Comparison of ENCODE assay signal across 30 mouse cellular contexts in genomic region chr2:11693352-11693751, GRCm38 (mm10). TPM values are rescaled to one million over a fixed set of nuclear protein-coding genes. Genes with fewer than 3 reads are reported as not detected.
DNase-seq lines count a peak whose midpoint lies in the region; ATAC-seq and TF ChIP-seq lines count a peak whose summit lies in the region.
"Had no signal": no experiment of that assay in that cellular context is flagged by ENCODE, and none has a peak within 500 bp of the region (broad histone marks: within the 10 kb centered on the region; RNA-seq: fewer than 3 reads in every experiment).

No protein-coding gene starts in this region.

- ATAC-seq in kidney, embryonic 15.5 days (replicated peaks; ENCODE audit: low FRiP score) = no peak
- ATAC-seq: forebrain, embryonic 15.5 days; hindbrain, postnatal 0 days; inflammation-experienced regulatory T-cells, adult 6 months; intestine, embryonic 16.5 days had no signal

- H3K4me3 ChIP-seq in kidney, adult 2 months (ENCODE audit: insufficient read depth, low read depth, low read length) = no peak overlapping the region
- H3K4me3 ChIP-seq in kidney, embryonic 15.5 days (replicated peaks) = no peak overlapping the region
- H3K4me3 ChIP-seq in brown adipose tissue, adult 24 weeks (ENCODE audit: insufficient read depth, low read depth, low read length) = no peak overlapping the region
- H3K4me3 ChIP-seq: embryonic facial prominence, embryonic 10.5 days; embryonic facial prominence, embryonic 13.5 days; erythroblast, embryonic 14.5 days; forebrain, embryonic 12.5 days; forebrain, embryonic 15.5 days; heart, adult 2 months; heart, embryonic 12.5 days; heart, embryonic 15.5 days had no signal

- TF ChIP-seq POLR2A in kidney, adult 2 months (IDR thresholded peaks at IDR 0.05; ENCODE audit: low read depth, low read length) = no peak

- H3K36me3 ChIP-seq in kidney, adult 2 months (ENCODE audit: control insufficient read depth, insufficient read depth, low read length) = no peaks in the 10 kb centered on the region
- no peaks in the 10 kb centered on the region for H3K36me3 ChIP-seq in kidney, embryonic 15.5 days
- H3K36me3 ChIP-seq: embryonic facial prominence, embryonic 10.5 days; embryonic facial prominence, embryonic 13.5 days; forebrain, embryonic 12.5 days; forebrain, embryonic 15.5 days; heart, embryonic 12.5 days; heart, embryonic 15.5 days had no signal

- no peak overlapping the region for H3K4me2 ChIP-seq in kidney, embryonic 15.5 days
- H3K4me2 ChIP-seq: embryonic facial prominence, embryonic 13.5 days; forebrain, embryonic 12.5 days; forebrain, embryonic 15.5 days; heart, embryonic 12.5 days; heart, embryonic 15.5 days; hindbrain, embryonic 14.5 days had no signal

- WGBS in kidney, adult 2 months = 81% methylated on average over 4 of the region's 4 CpGs
- WGBS in kidney, embryonic 15.5 days = 91% methylated on average over 4 of the region's 4 CpGs

- no peak for TF ChIP-seq CTCF in kidney, adult 2 months (conservative IDR thresholded peaks at IDR 0.05; ENCODE audit: insufficient read depth, insufficient read length, low read depth, low read length)

- H3K9me3 ChIP-seq in kidney, embryonic 15.5 days (replicated peaks) = no peaks in the 10 kb centered on the region
- H3K9me3 ChIP-seq: embryonic facial prominence, embryonic 10.5 days; embryonic facial prominence, embryonic 13.5 days; forebrain, embryonic 12.5 days; forebrain, embryonic 15.5 days; heart, embryonic 12.5 days; heart, embryonic 15.5 days had no signal

- H3K27ac ChIP-seq in kidney, adult 2 months (ENCODE audit: insufficient read depth, low read depth, low read length) = no peak overlapping the region
- H3K27ac ChIP-seq in kidney, embryonic 15.5 days = no peak overlapping the region
- peak overlapping the region; percentile 99 for H3K27ac ChIP-seq in brown adipose tissue, adult 24 weeks (replicated peaks; ENCODE audit: low read depth, low read length)
- H3K27ac ChIP-seq: embryonic facial prominence, embryonic 10.5 days; embryonic facial prominence, embryonic 13.5 days; forebrain, embryonic 12.5 days; forebrain, embryonic 15.5 days; heart, adult 2 months; heart, embryonic 15.5 days; hindbrain, embryonic 14.5 days; hindbrain, postnatal 0 days had no signal

- DNase-seq in adrenal gland, postnatal 14 days = peak; percentile 43
- no peak for DNase-seq in adrenal gland, adult 18-20 months (ENCODE audit: low spot score in 2 of 2)
- DNase-seq in kidney, adult 2 months = peak; percentile 28
- DNase-seq in adipocyte (ENCODE audit: low spot score) = peak; percentile 57
- DNase-seq: cerebellum, adult 11-12 months; cerebellum, adult 8-10 months; cerebellum, postnatal 10 days; cerebellum, postnatal 36 days; embryo, embryonic 11 days; gastrocnemius, postnatal 36 days; heart, adult 2 months; heart, postnatal 10 days; heart, postnatal 36 days had no signal

- no peak overlapping the region for H3K9ac ChIP-seq in kidney, embryonic 15.5 days
- H3K9ac ChIP-seq: embryonic facial prominence, embryonic 13.5 days; forebrain, embryonic 12.5 days; forebrain, embryonic 15.5 days; heart, embryonic 12.5 days; heart, embryonic 15.5 days; hindbrain, embryonic 14.5 days had no signal

- H3K27me3 ChIP-seq in kidney, adult 2 months (replicated peaks; ENCODE audit: control insufficient read depth, insufficient read depth, low read length) = no peaks in the 10 kb centered on the region
- no peaks in the 10 kb centered on the region for H3K27me3 ChIP-seq in kidney, embryonic 15.5 days
- H3K27me3 ChIP-seq: embryonic facial prominence, embryonic 13.5 days; forebrain, embryonic 12.5 days; forebrain, embryonic 15.5 days; heart, embryonic 12.5 days; heart, embryonic 15.5 days had no signal

- H3K4me1 ChIP-seq in kidney, adult 2 months (ENCODE audit: control insufficient read depth, insufficient read depth, low read length) = peaks cover 18% of the 10 kb centered on the region
- no peaks in the 10 kb centered on the region for H3K4me1 ChIP-seq in kidney, embryonic 15.5 days
- peaks cover 4% of the 10 kb centered on the region; the same call in 1 of the 2 replicates for H3K4me1 ChIP-seq in brown adipose tissue, adult 24 weeks (ENCODE audit: control insufficient read depth, insufficient read depth, insufficient read length, low read length)
- H3K4me1 ChIP-seq: embryonic facial prominence, embryonic 10.5 days; embryonic facial prominence, embryonic 13.5 days; forebrain, embryonic 12.5 days; forebrain, embryonic 15.5 days; heart, embryonic 12.5 days; heart, embryonic 15.5 days had no signal

RNA-seq across cellular contexts. Expression of gene Il15ra, which starts 11.7 kb away (rescaled TPM):
- 50.8 and 59.1 TPM in 2 replicates for total RNA-seq in adrenal gland, postnatal 14 days (2021)
- total RNA-seq in adrenal gland, adult 18-20 months (2021) = 10 to 100 TPM; 25.0 to 26.0 TPM
- polyA plus RNA-seq in kidney, adult 2 months (2012; rRNA removed) = 22.4 and 22.5 TPM in 2 replicates
- 2.1 and 2.2 TPM in 2 replicates for polyA plus RNA-seq in kidney, embryonic 15.5 days (2015; fragmentation: Nextera tagmentation; extraction: Ambion mirVana)
- 44.9 and 47.0 TPM in 2 replicates for polyA plus RNA-seq in brown adipose tissue, adult 24 weeks (2012; ENCODE audit: insufficient read depth, insufficient read length, missing spikeins)
- polyA plus RNA-seq: erythroblast, embryonic 14.5 days; forebrain, embryonic 12.5 days had no signal

RNA-seq across cellular contexts. Expression of gene Il2ra, which starts 50.7 kb away (rescaled TPM):
- 0.19 and 1.5 TPM in 2 replicates for total RNA-seq in adrenal gland, postnatal 14 days (2021)
- total RNA-seq in adrenal gland, adult 18-20 months (2021) = under 1 TPM; 0.20 to 0.35 TPM
- 0.14 and 0.42 TPM in 2 replicates for polyA plus RNA-seq in kidney, adult 2 months (2012; rRNA removed)
- polyA plus RNA-seq in kidney, embryonic 15.5 days (2015; fragmentation: Nextera tagmentation; extraction: Ambion mirVana) = not detected in 2 replicates
- 0.32 and 2.0 TPM in 2 replicates for polyA plus RNA-seq in brown adipose tissue, adult 24 weeks (2012; ENCODE audit: insufficient read depth, insufficient read length, missing spikeins)
- total RNA-seq: granulocyte monocyte progenitor cell, adult 5-6 weeks; hindbrain, postnatal 0 days; MEL had no signal
- polyA plus RNA-seq: C2C12; embryonic facial prominence, embryonic 10.5 days; embryonic facial prominence, embryonic 13.5 days; forebrain, embryonic 12.5 days; forebrain, embryonic 15.5 days; heart, embryonic 12.5 days; hindbrain, embryonic 11.5 days; hindbrain, embryonic 14.5 days had no signal

Comparison
In these comparisons a context has a peak if more than half of its experiments do, and no peak if none do; other contexts are left out.
1. DNase-seq: peak in adrenal gland, postnatal 14 days (single experiment), kidney, adult 2 months (single experiment) and adipocyte (single experiment); none in adrenal gland, adult 18-20 months (0 of 2).